Mouse (Mus musculus) hindbrain, embryonic 15.5 days (tissue): ENCODE data around the gene Adam1a. TPM values are rescaled to one million over a fixed set of nuclear protein-coding genes. Genes with fewer than 3 reads are reported as not detected.
"Not testable (repeated sequence)": the region's sequence is repeated elsewhere in the genome, so short reads cannot be mapped to it uniquely, and the experiment has no call there.

Source experiments
- ATAC-seq: fragments of 200-750 bp; cut with Nextera tagmentation; 2 replicates; pipeline ENCODE4 v1.8.0; 2017; ENCODE audit warnings: low read depth, moderate number of reproducible peaks, moderate TSS enrichment; ENCODE audit not compliant: low FRiP score
- H3K27ac ChIP-seq: fragments of 300-500 bp; sonication (generic); replicated peaks from 2 replicates; pipeline ENCODE4 v1.5.1; 2015; ENCODE audit warnings: mild to moderate bottlenecking, inconsistent platforms
- H3K27me3 ChIP-seq: fragments of 300-500 bp; sonication (generic); 2 replicates; pipeline ENCODE4 v1.6.1; 2015; ENCODE audit warnings: control low read depth, inconsistent platforms
- H3K36me3 ChIP-seq: fragments of 300-500 bp; sonication (generic); 2 replicates; pipeline ENCODE4 v1.6.1; 2015; ENCODE audit warnings: control low read depth, inconsistent platforms
- H3K4me1 ChIP-seq: fragments of 300-500 bp; sonication (generic); replicated peaks from 2 replicates; pipeline ENCODE4 v1.6.1; 2015; ENCODE audit warnings: control low read depth, inconsistent platforms
- H3K4me2 ChIP-seq: fragments of 300-500 bp; sonication (generic); 2 replicates; pipeline ENCODE4 v1.6.1; 2015; ENCODE audit warnings: moderate library complexity, mild to moderate bottlenecking, inconsistent platforms
- H3K4me3 ChIP-seq: fragments of 300-500 bp; sonication (generic); 2 replicates; pipeline ENCODE4 v1.5.1; 2015; ENCODE audit warnings: mild to moderate bottlenecking, inconsistent platforms
- H3K9ac ChIP-seq: fragments of 300-500 bp; sonication (generic); 2 replicates; pipeline ENCODE4 v1.6.1; 2015; ENCODE audit warnings: inconsistent platforms
- H3K9me3 ChIP-seq: fragments of 300-500 bp; sonication (generic); 2 replicates; pipeline ENCODE4 v1.6.1; 2016; ENCODE audit warnings: control low read depth, inconsistent platforms
- WGBS: fragments of 180-500 bp; shearing (Covaris S2); methylation state at CpG from one replicate; pipeline ENCODE4 v1.1.7; 2015; 5-methylcytosine and 5-hydroxymethylcytosine counted together
- polyA plus RNA-seq: library from polyadenylated mRNA; unstranded; fragments of >200 nt; fragmentation: Nextera tagmentation; extraction: Ambion mirVana; gene quantifications from 2 replicates; pipeline ENCODE4 v1.2.1, GENCODE M21; 2015

Gene Adam1a
- polyA plus RNA-seq, 1 experiment from 2014 or later, result 3.8 TPM

- not testable (repeated sequence) for H3K4me2 ChIP-seq, ATAC-seq, H3K4me1 ChIP-seq, H3K9me3 ChIP-seq, H3K4me3 ChIP-seq, H3K9ac ChIP-seq, H3K27me3 ChIP-seq, H3K27ac ChIP-seq
- peaks cover 37% of the 10 kb centered on the region for H3K36me3 ChIP-seq
- WGBS, result 92% methylated on average over 11 of the region's 17 CpGs
Measured at GRCm38 (mm10) chr5:121519758-121520157, 25.5 kb downstream of the Adam1a start.

- WGBS, result 94% methylated on average over 9 of the region's 9 CpGs
- Histone ChIP-seq H3K4me2 (no peak overlapping the region), H3K9me3 (no peaks in the 10 kb centered on the region), H3K27me3 (no peaks in the 10 kb centered on the region), H3K27ac (no peak overlapping the region), H3K9ac (no peak overlapping the region), H3K36me3 (peaks cover 30% of the 10 kb centered on the region), H3K4me3 (no peak overlapping the region), H3K4me1 (no peaks in the 10 kb centered on the region)
- ATAC-seq, result no peak
Measured at GRCm38 (mm10) chr5:121518983-121519382, 26.3 kb downstream of the Adam1a start.

GRCm38 (mm10) chr5:121510009-121510408 lies 35.3 kb downstream of the Adam1a start:
- H3K4me1 ChIP-seq, result no peaks in the 10 kb centered on the region
- H3K9ac ChIP-seq, result no peak overlapping the region
- H3K27ac ChIP-seq, result no peak overlapping the region
- no peaks in the 10 kb centered on the region for H3K27me3 ChIP-seq
- no peaks in the 10 kb centered on the region for H3K36me3 ChIP-seq
- 87% methylated on average over 7 of the region's 7 CpGs for WGBS
- no peak for ATAC-seq
- H3K4me3 ChIP-seq, result no peak overlapping the region
- H3K4me2 ChIP-seq, result no peak overlapping the region
- no peaks in the 10 kb centered on the region for H3K9me3 ChIP-seq

- Histone ChIP-seq H3K4me1 (no peaks in the 10 kb centered on the region), H3K9ac (no peak overlapping the region), H3K27me3 (no peaks in the 10 kb centered on the region), H3K36me3 (no peaks in the 10 kb centered on the region), H3K9me3 (no peaks in the 10 kb centered on the region), H3K27ac (no peak overlapping the region), H3K4me2 (no peak overlapping the region), H3K4me3 (no peak overlapping the region)
- 94% methylated on average over 1 of the region's 1 CpGs for WGBS
- ATAC-seq, result no peak
Measured at GRCm38 (mm10) chr5:121506846-121507245, 38.4 kb downstream of the Adam1a start.

- WGBS, result 96% methylated on average over 3 of the region's 3 CpGs
- no peaks in the 10 kb centered on the region for H3K36me3 ChIP-seq
- no peak within 1 kb of the TSS for H3K9ac ChIP-seq
- no peak for ATAC-seq
- H3K9me3 ChIP-seq, result no peaks in the 10 kb centered on the region
- H3K4me1 ChIP-seq, result no peaks in the 10 kb centered on the region
- no peaks in the 10 kb centered on the region for H3K27me3 ChIP-seq
- H3K4me2 ChIP-seq, result no peak within 1 kb of the TSS
- no peak within 1 kb of the TSS for H3K4me3 ChIP-seq
- no peak within 1 kb of the TSS for H3K27ac ChIP-seq
Measured at GRCm38 (mm10) chr5:121503231-121503630, 42.1 kb downstream of the Adam1a start, which contains the start of gene Adam1b. TSS of gene Adam1b (minus strand) at chr5:121503435.

- H3K9me3 ChIP-seq, ATAC-seq, H3K4me3 ChIP-seq, H3K27me3 ChIP-seq, H3K4me2 ChIP-seq, H3K4me1 ChIP-seq, H3K9ac ChIP-seq, H3K27ac ChIP-seq, H3K36me3 ChIP-seq: not testable (repeated sequence)
- 81% methylated on average over 10 of the region's 17 CpGs for WGBS
Measured at GRCm38 (mm10) chr5:121501424-121501996, 43.8 kb downstream of the Adam1a start.

GRCm38 (mm10) chr5:121500719-121501118 lies 44.6 kb downstream of the Adam1a start:
- Histone ChIP-seq H3K4me1 (no peaks in the 10 kb centered on the region), H3K9ac (no peak overlapping the region), H3K9me3 (no peaks in the 10 kb centered on the region), H3K27me3 (no peaks in the 10 kb centered on the region), H3K36me3 (no peaks in the 10 kb centered on the region), H3K4me3 (no peak overlapping the region), H3K27ac (no peak overlapping the region), H3K4me2 (no peak overlapping the region)
- ATAC-seq, result no peak
- 73% methylated on average over 7 of the region's 7 CpGs for WGBS

- Histone ChIP-seq H3K4me3 (no peak overlapping the region), H3K9ac (no peak overlapping the region), H3K4me1 (no peaks in the 10 kb centered on the region), H3K36me3 (no peaks in the 10 kb centered on the region), H3K9me3 (no peaks in the 10 kb centered on the region), H3K27me3 (no peaks in the 10 kb centered on the region), H3K4me2 (no peak overlapping the region), H3K27ac (no peak overlapping the region)
- no peak for ATAC-seq
- 81% methylated on average over 8 of the region's 8 CpGs for WGBS
Measured at GRCm38 (mm10) chr5:121493305-121493704, 52.0 kb downstream of the Adam1a start.

GRCm38 (mm10) chr5:121484801-121485200 lies 60.5 kb downstream of the Adam1a start:
- Histone ChIP-seq H3K27me3 (no peaks in the 10 kb centered on the region), H3K4me3 (no peak overlapping the region), H3K9me3 (no peaks in the 10 kb centered on the region), H3K4me1 (no peaks in the 10 kb centered on the region), H3K9ac (no peak overlapping the region), H3K27ac (no peak overlapping the region), H3K4me2 (no peak overlapping the region), H3K36me3 (no peaks in the 10 kb centered on the region)
- WGBS, result 81% methylated on average over 5 of the region's 5 CpGs
- ATAC-seq, result no peak

GRCm38 (mm10) chr5:121477680-121478079 lies 67.6 kb downstream of the Adam1a start:
- Histone ChIP-seq H3K27ac (no peak overlapping the region), H3K4me1 (no peaks in the 10 kb centered on the region), H3K36me3 (no peaks in the 10 kb centered on the region), H3K27me3 (no peaks in the 10 kb centered on the region), H3K9me3 (no peaks in the 10 kb centered on the region), H3K9ac (no peak overlapping the region), H3K4me3 (no peak overlapping the region), H3K4me2 (no peak overlapping the region)
- WGBS, result 34% methylated on average over 3 of the region's 3 CpGs
- ATAC-seq, result no peak

- no peaks in the 10 kb centered on the region for H3K27me3 ChIP-seq
- no peaks in the 10 kb centered on the region for H3K4me1 ChIP-seq
- H3K4me3 ChIP-seq, result no peak overlapping the region
- H3K9ac ChIP-seq, result no peak overlapping the region
- no peaks in the 10 kb centered on the region for H3K36me3 ChIP-seq
- ATAC-seq, result no peak
- no peak overlapping the region for H3K27ac ChIP-seq
- no peaks in the 10 kb centered on the region for H3K9me3 ChIP-seq
- WGBS, result 91% methylated on average over 1 of the region's 1 CpGs
- no peak overlapping the region for H3K4me2 ChIP-seq
Measured at GRCm38 (mm10) chr5:121476040-121476439, 69.2 kb downstream of the Adam1a start.

GRCm38 (mm10) chr5:121474610-121475009 lies 70.7 kb downstream of the Adam1a start:
- ATAC-seq, result no peak
- no peaks in the 10 kb centered on the region for H3K27me3 ChIP-seq
- 85% methylated on average over 7 of the region's 7 CpGs for WGBS

GRCm38 (mm10) chr5:121472411-121472810 lies 72.9 kb downstream of the Adam1a start:
- no peak for ATAC-seq
- Histone ChIP-seq H3K4me2 (no peak overlapping the region), H3K27ac (no peak overlapping the region), H3K9me3 (no peaks in the 10 kb centered on the region), H3K4me1 (no peaks in the 10 kb centered on the region), H3K36me3 (no peaks in the 10 kb centered on the region), H3K9ac (no peak overlapping the region), H3K4me3 (no peak overlapping the region), H3K27me3 (no peaks in the 10 kb centered on the region)
- WGBS, result 94% methylated on average over 2 of the region's 2 CpGs

More at GRCm38 (mm10) chr5:121474610-121475009, 70.7 kb downstream of the Adam1a start:
- Histone ChIP-seq H3K9ac (no peak overlapping the region), H3K27ac (no peak overlapping the region), H3K4me1 (no peaks in the 10 kb centered on the region), H3K36me3 (no peaks in the 10 kb centered on the region), H3K4me2 (no peak overlapping the region), H3K9me3 (no peaks in the 10 kb centered on the region), H3K4me3 (no peak overlapping the region)
